Mouse (Mus musculus) CH12.LX (cell line): ENCODE measurements around the gene Pcgf3.

Experiments
- CTCF ChIP-seq, 2 experiments: IDR thresholded peaks in 1 of 2; conservative IDR thresholded peaks in 1 of 2; 2 replicates each; pipeline ENCODE4 v1.5.1; 2011 to 2012; ENCODE audit warnings: low read depth in 2 of 2, low read length in 2 of 2, improper control_type of control experiment in 1 of 2, inconsistent platforms in 1 of 2, mild to moderate bottlenecking in 1 of 2, moderate library complexity in 1 of 2
- HCFC1 ChIP-seq: IDR thresholded peaks from 2 replicates; pipeline ENCODE4 v1.6.1; 2012; ENCODE audit warnings: low read depth, mild to moderate bottlenecking, inconsistent platforms, low read length, improper control_type of control experiment
- MAFK ChIP-seq: IDR thresholded peaks from 2 replicates; pipeline ENCODE4 v1.6.1; 2011; ENCODE audit warnings: low read length, improper control_type of control experiment; ENCODE audit not compliant: insufficient replicate concordance
- MYC ChIP-seq: IDR thresholded peaks from 2 replicates; pipeline ENCODE4 v1.6.1; 2011; ENCODE audit warnings: low read depth, mild to moderate bottlenecking, improper control_type of control experiment, low read length
- RAD21 ChIP-seq: IDR thresholded peaks from 2 replicates; pipeline ENCODE4 v1.6.1; 2011; ENCODE audit warnings: low read depth, mild to moderate bottlenecking, low read length, improper control_type of control experiment, moderate library complexity
- SIN3A ChIP-seq: IDR thresholded peaks from 2 replicates; pipeline ENCODE4 v1.6.1; 2012; ENCODE audit warnings: low read length, improper control_type of control experiment, inconsistent platforms
- ZNF384 ChIP-seq: IDR thresholded peaks from 2 replicates; pipeline ENCODE4 v1.6.1; 2012; ENCODE audit warnings: low read depth, low read length, improper control_type of control experiment, inconsistent platforms

DNA sequence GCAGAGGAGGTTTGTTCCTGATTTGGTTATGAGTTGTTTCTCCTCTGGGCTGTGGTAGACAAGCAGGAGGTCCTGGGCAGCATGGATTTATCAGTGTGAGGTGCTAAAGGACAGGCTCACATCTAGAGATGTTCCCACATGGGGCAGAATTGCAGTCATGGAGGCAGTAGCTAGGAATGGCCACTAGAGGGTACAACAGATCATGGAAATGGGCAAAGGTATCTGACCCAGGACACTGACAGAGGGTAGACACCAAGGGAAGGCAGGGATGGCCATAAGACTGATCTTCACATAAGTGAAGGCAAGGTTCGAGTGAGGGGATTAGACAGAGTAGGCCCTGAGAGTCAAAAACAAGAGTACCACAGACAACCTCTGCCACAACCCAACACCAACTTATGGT lies 33.8 kb upstream of the Pcgf3 start:
- TF ChIP-seq CTCF (conservative IDR thresholded peaks at IDR 0.05 in 1 of 2, IDR thresholded peaks at IDR 0.05 in 1 of 2; ENCODE audit: low read depth in 2 of 2, low read length in 2 of 2) (peak; percentile 92 to 93), MAFK (no peak), MYC (no peak), RAD21 (peak; percentile 87), ZNF384 (no peak), HCFC1 (no peak), SIN3A (no peak)
